Mouse (Mus musculus) yolk sac, embryonic 10.5 days (tissue): Measurements from ENCODE around the gene Dlgap4.

Experiments used
- DNase-seq: peaks from one replicate; pipeline ENCODE4 v3.0.0-alpha.2; 2017; ENCODE audit warnings: low spot score

Dlgap4 gene

DNA sequence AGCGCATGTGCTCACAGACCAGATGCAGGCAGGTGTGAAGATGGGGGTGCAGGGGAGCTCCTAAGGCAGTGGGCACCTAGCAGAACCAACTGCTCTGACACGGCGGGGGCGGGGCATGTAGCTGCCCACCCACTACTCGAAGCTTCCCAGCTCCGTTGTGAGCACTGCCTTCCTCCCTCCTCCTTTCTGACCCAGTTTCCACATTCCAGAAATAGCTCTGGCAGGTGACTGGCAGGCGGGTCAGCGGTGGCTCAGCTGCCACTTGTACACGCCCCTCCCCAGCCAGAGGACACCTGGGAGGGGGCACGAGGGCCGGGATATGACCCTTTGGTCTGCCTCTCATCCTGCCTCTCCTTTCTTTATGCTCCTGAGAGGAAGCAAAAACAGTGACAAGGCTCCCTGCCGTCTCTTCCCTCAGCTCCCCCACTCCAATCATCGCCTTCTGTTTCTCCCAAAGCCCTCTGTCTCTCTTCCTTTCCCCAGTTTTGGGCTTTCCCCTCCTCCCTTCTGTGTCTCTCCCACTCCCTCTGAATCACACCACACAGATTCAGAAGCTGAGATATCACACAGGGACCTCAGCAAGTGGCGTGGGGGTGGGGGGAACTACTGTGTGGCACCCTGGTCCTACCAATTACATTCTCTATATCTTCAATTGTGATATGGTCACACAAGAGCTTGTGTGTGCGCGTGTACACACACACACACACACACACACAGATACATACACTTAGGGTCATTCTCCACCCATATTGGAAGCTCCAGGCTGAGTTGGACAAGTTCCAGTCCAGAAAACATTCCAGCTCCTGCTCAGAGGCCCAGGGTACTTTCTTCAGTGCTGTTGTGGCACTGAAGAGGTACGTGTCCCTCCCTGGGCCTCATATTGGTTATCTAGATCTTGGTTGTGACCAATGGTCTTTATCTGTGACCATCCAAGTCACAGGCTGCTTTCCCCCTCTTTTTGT lies 104.1 kb downstream of the Dlgap4 start:
- peak; percentile 58 for DNase-seq

DNA sequence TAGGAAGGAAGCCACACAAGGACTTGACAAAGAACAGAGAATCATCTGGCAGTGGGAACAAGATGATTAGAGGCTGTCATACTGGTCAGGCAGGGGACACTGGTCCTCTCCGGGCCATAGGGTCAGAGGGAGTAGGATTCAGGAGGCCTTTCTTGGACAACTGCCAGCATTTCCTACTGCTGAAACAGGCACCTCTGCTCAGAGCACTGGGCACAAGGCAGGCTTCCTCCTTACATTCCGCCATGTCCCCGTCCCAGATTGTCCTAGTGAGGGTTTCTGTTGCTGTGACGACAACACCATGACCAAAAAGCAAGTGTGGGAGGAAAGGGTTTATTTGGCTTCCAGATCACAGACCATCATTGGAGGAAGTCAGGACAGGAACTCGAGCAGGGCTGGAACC lies 105.3 kb downstream of the Dlgap4 start:
- peak; percentile 48 for DNase-seq

GRCm38 (mm10) chr2:156719549-156720312 lies 106.2 kb downstream of the Dlgap4 start:
- no peak for DNase-seq

DNA sequence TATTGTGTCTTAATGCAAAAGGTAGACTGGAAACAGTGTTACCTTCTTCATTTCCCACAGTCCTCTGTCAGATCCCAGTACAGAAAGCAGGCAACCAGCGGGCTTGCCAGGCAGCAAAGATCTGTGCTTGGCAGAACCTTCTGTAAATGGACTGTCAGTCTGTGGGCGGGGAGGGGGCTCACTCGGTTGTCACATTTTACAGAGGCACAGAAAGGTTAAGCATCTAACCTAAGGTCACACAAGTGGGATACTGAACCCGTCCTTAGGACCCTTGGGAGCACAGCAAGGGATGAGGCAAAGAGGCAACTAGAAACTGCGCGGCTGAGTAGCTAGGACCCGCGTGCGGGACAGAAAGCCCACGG lies 106.8 kb downstream of the Dlgap4 start:
- no peak for DNase-seq

DNA sequence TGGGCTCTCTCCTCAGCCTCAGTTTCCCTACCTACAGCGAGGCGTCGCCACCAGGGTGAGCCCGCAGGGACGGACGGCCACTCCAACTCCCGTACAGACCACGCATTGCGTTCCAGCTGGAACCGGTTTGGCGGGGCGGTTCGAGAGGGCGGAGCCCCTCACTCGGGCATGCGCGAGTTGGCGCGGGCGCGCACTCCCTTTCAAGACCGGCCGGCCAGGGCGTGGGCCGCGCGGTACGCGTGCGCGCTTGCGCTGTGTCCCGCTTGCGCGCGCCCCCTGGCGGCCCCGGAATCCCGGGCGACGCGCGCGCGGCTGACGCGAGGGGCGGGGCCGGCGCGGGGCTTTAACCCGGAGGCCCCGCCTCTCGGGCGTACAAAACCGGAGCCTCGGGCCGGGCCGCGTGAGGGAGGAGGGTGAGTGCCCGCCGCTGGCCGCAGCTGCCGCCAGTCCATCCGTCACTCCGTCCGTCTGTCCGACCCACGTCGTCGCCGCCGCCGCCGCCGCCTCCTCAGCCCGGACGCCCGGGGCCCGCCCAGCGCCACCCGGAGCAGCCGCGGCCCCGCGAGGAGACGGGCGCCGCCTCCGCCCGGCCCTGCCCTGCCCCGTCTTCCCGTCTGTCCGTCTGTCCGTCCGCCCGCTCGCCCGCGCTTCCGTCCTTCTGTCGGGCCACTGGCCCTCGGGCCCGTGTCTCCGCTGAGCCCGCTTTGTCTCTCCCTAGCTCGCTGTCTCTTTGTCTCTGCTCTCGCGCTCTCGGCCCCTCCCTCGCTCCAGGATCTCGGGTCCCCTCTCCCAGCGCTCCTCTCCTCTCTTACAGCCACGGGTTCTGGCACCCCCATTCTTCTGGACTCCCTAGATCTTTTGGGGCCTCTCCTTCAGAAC lies 107.4 kb downstream of the Dlgap4 start:
- peak; percentile 95 for DNase-seq

DNA sequence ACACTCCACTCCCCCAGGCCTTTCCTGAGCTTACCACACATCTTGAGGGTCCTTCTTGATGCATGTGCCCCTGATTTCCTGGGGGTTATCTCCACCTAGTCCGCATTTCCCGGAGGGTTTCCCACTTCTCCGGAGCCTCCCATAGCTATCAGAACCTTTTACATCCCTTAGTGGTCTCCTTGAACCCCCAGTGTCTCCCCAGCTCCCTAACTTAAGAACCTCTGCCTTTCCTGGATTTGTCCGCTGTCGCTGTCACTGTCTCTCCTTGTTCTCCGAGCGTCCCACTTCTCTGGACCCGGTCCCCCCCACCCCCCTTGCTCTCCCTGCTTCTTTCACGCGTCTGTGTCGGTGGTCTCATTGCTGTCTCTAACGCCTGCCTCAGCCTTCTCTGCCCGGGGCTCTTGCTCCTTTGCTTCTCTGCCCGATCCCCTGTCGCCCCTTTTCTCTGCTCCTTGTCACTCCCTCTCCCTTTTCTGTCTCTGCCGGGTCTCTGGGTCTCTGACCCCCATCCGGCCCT lies 108.1 kb downstream of the Dlgap4 start:
- peak; percentile 31 for DNase-seq

- peak; percentile 45 for DNase-seq
Measured at GRCm38 (mm10) chr2:156722071-156722575, 108.6 kb downstream of the Dlgap4 start.

- DNase-seq: no peak
Measured at GRCm38 (mm10) chr2:156722752-156723151, 109.2 kb downstream of the Dlgap4 start.

DNA sequence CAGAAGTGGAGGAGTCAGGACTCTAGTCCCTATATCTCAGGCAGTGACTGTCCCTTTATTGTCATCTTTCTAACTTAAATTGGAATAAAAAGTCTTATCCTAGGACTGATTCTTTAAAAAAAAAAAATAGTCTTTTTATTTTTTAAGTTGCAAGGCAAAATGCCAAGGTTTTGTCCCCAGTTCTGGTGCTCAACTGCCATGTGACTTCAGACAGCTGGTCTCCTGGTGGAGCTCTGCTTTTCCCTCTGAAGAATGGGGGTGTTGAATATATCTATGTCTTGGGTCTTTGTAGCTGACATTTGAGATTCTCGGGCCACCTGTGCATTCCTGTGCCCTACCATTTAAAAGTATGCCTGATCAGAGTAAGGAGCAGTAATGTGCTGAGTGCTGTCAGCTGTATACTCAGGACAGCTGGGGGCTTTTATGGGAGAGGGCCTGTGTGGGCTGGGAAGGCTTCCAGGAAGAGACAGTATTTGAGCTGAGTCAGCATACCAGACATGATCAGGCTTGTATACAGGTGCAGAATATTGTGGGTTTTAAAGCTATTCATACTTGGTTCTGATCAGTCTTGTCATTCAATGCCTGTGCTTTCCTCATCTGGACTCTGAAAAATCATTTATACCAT lies 110.5 kb downstream of the Dlgap4 start:
- no peak for DNase-seq

GRCm38 (mm10) chr2:156724871-156725270 lies 111.4 kb downstream of the Dlgap4 start:
- no peak for DNase-seq

GRCm38 (mm10) chr2:156726344-156726743 lies 112.8 kb downstream of the Dlgap4 start:
- no peak for DNase-seq

DNA sequence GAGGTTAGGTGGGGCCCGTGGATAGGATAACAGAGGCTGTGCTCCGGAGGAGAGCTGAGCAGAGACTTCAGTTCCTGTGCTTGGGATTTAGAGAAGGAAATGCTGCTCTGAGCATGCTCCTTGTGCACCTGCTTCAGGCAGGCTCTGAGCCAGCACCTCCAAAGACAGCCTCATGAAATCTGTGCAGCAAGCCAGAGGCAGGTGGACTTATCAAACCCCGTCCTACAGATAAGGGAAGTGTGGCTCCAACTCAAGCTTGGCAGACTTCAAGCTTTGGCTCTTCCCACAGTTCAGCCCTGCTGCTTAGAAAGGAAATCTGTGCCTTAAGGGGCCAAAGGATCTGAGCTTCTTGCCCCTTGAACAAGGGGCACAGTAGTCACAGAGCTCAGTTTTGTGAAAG lies 113.4 kb downstream of the Dlgap4 start:
- no peak for DNase-seq

GRCm38 (mm10) chr2:156729537-156730469 lies 116.3 kb downstream of the Dlgap4 start:
- DNase-seq: no peak

- DNase-seq: no peak
Measured at GRCm38 (mm10) chr2:156730501-156730921, 117.0 kb downstream of the Dlgap4 start.

GRCm38 (mm10) chr2:156731592-156731991 lies 118.1 kb downstream of the Dlgap4 start:
- no peak for DNase-seq

DNA sequence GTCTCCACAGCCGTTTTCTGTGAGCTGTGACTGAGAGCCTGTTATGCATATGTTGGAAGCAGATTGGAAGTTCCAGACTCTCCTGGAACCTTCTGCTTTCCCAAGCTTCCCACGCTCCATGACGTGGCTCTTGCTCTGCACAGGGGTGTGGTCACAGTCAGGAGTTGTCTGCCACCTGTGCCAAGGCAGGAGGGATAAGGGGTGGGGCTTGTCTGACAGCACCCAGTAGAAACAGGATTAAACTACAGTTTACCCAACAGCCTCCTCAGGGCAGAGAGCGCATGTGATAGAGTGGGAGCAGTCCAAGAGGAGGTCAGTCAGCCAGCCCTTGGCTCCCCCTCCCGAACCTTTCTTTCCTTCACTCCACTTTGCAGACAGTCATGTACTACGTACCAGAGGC lies 118.6 kb downstream of the Dlgap4 start:
- DNase-seq: no peak

- no peak for DNase-seq
Measured at GRCm38 (mm10) chr2:156735761-156736335, 122.3 kb downstream of the Dlgap4 start.

DNA sequence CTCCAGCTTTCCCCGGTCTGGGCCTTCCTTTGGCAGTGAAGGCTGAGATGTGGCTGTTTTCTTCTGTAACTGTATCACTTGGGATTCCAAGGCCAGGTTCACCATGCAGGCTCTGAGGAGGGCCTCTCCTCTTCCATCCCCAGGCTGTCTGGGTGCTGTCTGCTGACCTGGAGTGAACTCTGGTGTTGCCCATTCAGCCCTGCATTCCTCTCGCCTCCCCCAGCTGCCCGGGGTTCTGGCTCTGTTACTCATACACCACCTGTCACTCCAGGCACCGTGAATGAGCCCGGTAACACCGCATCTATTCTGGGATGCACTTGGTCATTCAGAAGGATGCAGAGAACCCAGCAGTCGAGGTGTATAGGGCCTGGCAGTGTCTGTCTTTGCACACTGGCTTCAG lies 123.3 kb downstream of the Dlgap4 start:
- no peak for DNase-seq

- no peak for DNase-seq
Measured at GRCm38 (mm10) chr2:156737976-156738375, 124.5 kb downstream of the Dlgap4 start.

- DNase-seq: no peak
Measured at GRCm38 (mm10) chr2:156741265-156741664, 127.8 kb downstream of the Dlgap4 start.
